Mouse (Mus musculus): ENCODE data around the gene Ap1s1. TPM values are rescaled to one million over a fixed set of nuclear protein-coding genes. Genes with fewer than 3 reads are reported as not detected.

Ap1s1 gene
- total and polyA plus RNA-seq, 2 experiments from 2014 or later: 93.0 to 94.4 TPM

- WGBS: 93% methylated on average over 10 of the region's 10 CpGs
- TF ChIP-seq CTCF (IDR thresholded peaks at IDR 0.05; ENCODE audit: low read depth) (no peak), EP300 (IDR thresholded peaks at IDR 0.05; ENCODE audit: low read depth) (no peak)
- H3K27me3 ChIP-seq (ENCODE audit: control insufficient read depth, insufficient read depth, low read length): no peaks in the 10 kb centered on the region
- no peak overlapping the region for H3K4me3 ChIP-seq (ENCODE audit: low read depth, low read length)
- no peak overlapping the region for H3K4me2 ChIP-seq (ENCODE audit: low read depth, low read length)
- H3K9ac ChIP-seq (replicated peaks; ENCODE audit: low read depth, low read length): no peak overlapping the region
- no peaks in the 10 kb centered on the region for H3K9me3 ChIP-seq (replicated peaks; ENCODE audit: control insufficient read depth, low read length)
- peaks cover 78% of the 10 kb centered on the region for H3K36me3 ChIP-seq (replicated peaks; ENCODE audit: control insufficient read depth, insufficient read depth, low read length)
- no peak for ATAC-seq (ENCODE audit: insufficient read depth, low read depth)
- no peak overlapping the region for H3K27ac ChIP-seq (ENCODE audit: low read depth)
- no peaks in the 10 kb centered on the region for H3K4me1 ChIP-seq (ENCODE audit: control insufficient read depth, insufficient read depth)
- DNase-seq (ENCODE audit: low spot score): no peak
Observed at GRCm38 (mm10) chr5:137039453-137039852, 6.5 kb downstream of the Ap1s1 start.

DNA sequence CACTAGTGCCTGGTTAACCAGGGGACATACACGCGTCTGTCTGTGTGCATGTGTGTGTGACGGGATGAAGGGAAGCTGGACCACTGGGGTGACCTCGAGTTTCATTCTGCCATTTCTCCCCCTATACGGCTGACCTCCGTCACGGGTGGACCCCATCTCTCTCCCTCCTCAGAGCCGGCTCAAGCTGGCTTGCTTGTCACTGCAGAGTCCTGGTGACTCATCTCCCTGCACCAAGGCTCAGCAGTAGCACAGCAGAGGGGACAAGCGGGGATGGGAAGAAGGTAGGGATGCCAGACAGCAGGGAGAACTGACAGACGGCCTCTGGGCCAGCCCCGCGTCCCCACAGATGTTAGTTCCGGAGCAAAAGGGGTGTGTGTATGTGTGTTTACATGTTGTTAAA lies 9.7 kb downstream of the Ap1s1 start:
- no peaks in the 10 kb centered on the region for H3K9me3 ChIP-seq (replicated peaks; ENCODE audit: control insufficient read depth, low read length)
- H3K36me3 ChIP-seq (replicated peaks; ENCODE audit: control insufficient read depth, insufficient read depth, low read length): peaks cover 60% of the 10 kb centered on the region
- ATAC-seq (ENCODE audit: insufficient read depth, low read depth) (no peak), DNase-seq (ENCODE audit: low spot score) (no peak)
- peaks cover 11% of the 10 kb centered on the region for H3K27me3 ChIP-seq (ENCODE audit: control insufficient read depth, insufficient read depth, low read length)
- H3K27ac ChIP-seq (ENCODE audit: low read depth): no peak overlapping the region
- WGBS: 80% methylated on average over 13 of the region's 13 CpGs
- H3K4me1 ChIP-seq (ENCODE audit: control insufficient read depth, insufficient read depth): peaks cover 21% of the 10 kb centered on the region
- no peak for TF ChIP-seq CTCF (IDR thresholded peaks at IDR 0.05; ENCODE audit: low read depth)
- no peak for TF ChIP-seq EP300 (IDR thresholded peaks at IDR 0.05; ENCODE audit: low read depth)
- no peak overlapping the region for H3K9ac ChIP-seq (replicated peaks; ENCODE audit: low read depth, low read length)
- H3K4me2 ChIP-seq (ENCODE audit: low read depth, low read length): no peak overlapping the region
- H3K4me3 ChIP-seq (ENCODE audit: low read depth, low read length): no peak overlapping the region

- under 1% methylated on average over 36 of the region's 49 CpGs for WGBS
- Histone ChIP-seq H3K9ac (replicated peaks; ENCODE audit: low read depth, low read length) (no peak overlapping the region; the same call in 1 of the 2 replicates), H3K27me3 (ENCODE audit: control insufficient read depth, insufficient read depth, low read length) (peaks cover 47% of the 10 kb centered on the region), H3K4me3 (ENCODE audit: low read depth, low read length) (peak overlapping the region; percentile 37), H3K4me1 (ENCODE audit: control insufficient read depth, insufficient read depth) (peaks cover 30% of the 10 kb centered on the region), H3K36me3 (replicated peaks; ENCODE audit: control insufficient read depth, insufficient read depth, low read length) (peaks cover 27% of the 10 kb centered on the region), H3K9me3 (replicated peaks; ENCODE audit: control insufficient read depth, low read length) (no peaks in the 10 kb centered on the region), H3K4me2 (ENCODE audit: low read depth, low read length) (peak overlapping the region; percentile 69), H3K27ac (ENCODE audit: low read depth) (no peak overlapping the region)
- TF ChIP-seq EP300 (IDR thresholded peaks at IDR 0.05; ENCODE audit: low read depth) (no peak), CTCF (IDR thresholded peaks at IDR 0.05; ENCODE audit: low read depth) (no peak)
- peak; percentile 79 for ATAC-seq (ENCODE audit: insufficient read depth, low read depth)
- peak; percentile 82 for DNase-seq (ENCODE audit: low spot score)
Observed at GRCm38 (mm10) chr5:137032641-137033074, 13.3 kb downstream of the Ap1s1 start.

DNA sequence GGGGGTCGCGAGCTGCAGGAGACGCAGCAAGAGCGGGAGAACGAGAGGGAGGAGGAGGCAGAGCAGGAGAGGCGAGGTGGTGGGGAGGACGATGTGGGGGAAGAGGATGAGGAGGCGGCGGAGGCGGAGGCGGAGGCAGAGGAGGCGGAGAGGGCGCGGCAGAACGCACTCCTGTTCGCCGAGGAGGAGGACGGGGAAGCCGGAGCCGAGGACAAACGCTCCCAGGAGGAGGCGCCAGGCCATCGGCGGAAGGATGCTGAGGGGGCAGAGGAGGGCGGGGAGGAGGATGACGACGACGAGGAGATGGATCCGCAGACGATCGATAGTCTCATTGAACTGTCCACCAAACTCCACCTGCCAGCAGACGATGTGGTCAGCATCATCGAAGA lies 13.9 kb downstream of the Ap1s1 start:
- Histone ChIP-seq H3K4me2 (ENCODE audit: low read depth, low read length) (peak overlapping the region; percentile 69), H3K9ac (replicated peaks; ENCODE audit: low read depth, low read length) (no peak overlapping the region), H3K36me3 (replicated peaks; ENCODE audit: control insufficient read depth, insufficient read depth, low read length) (peaks cover 21% of the 10 kb centered on the region), H3K4me3 (ENCODE audit: low read depth, low read length) (peak overlapping the region; percentile 37), H3K27ac (ENCODE audit: low read depth) (no peak overlapping the region), H3K9me3 (replicated peaks; ENCODE audit: control insufficient read depth, low read length) (no peaks in the 10 kb centered on the region), H3K27me3 (ENCODE audit: control insufficient read depth, insufficient read depth, low read length) (peaks cover 50% of the 10 kb centered on the region), H3K4me1 (ENCODE audit: control insufficient read depth, insufficient read depth) (peaks cover 30% of the 10 kb centered on the region)
- DNase-seq (ENCODE audit: low spot score) (no peak), ATAC-seq (ENCODE audit: insufficient read depth, low read depth) (no peak)
- TF ChIP-seq EP300 (IDR thresholded peaks at IDR 0.05; ENCODE audit: low read depth) (no peak), CTCF (IDR thresholded peaks at IDR 0.05; ENCODE audit: low read depth) (no peak)
- under 1% methylated on average over 30 of the region's 33 CpGs for WGBS

DNA sequence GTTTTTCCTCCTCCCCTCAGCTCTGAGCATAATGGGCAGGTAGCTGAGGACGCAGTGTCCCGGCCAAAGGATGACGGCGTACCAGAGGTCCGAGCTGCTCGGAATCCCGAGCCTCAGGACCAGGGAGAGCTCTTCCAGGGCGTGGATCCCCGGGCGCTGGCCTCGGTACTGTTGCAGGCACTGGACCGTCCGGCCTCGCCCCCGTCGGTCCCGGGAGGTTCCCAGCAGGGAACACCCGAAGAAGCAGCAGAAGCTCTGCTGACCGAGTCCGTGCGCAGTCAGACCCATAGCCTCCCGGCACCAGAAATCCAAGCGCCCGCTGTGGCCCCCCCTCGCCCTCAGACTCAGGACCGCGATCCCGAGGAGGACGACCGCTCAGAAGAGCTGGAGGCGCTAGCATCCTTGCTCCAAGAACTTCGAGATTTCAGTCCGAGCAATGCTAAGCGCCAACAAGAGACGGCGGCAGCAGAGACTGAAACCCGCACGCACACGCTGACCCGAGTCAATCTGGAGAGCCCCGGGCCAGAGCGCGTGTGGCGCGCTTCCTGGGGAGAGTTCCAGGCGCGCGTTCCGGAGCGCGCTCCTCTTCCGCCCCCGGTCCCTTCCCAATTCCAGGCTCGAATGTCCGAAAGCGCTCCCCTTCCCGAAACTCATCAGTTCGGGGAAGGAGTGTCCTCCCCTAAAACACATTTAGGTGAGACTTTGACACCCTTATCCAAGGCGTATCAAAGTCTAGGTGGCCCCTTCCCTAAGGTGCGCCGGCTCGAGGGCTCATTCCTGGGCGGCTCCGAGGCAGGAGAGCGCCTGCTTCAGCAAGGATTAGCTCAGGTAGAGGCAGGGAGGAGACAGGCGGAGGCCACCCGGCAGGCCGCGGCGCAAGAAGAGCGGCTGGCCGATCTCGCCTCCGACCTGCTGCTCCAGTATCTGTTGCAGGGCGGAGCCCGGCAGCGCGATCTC lies 14.6 kb downstream of the Ap1s1 start:
- TF ChIP-seq CTCF (IDR thresholded peaks at IDR 0.05; ENCODE audit: low read depth): no peak
- ATAC-seq (ENCODE audit: insufficient read depth, low read depth) (0 out of 2 replicates have a peak, but pooled peaks have one; percentile 19), DNase-seq (ENCODE audit: low spot score) (no peak)
- under 1% methylated on average over 76 of the region's 78 CpGs for WGBS
- Histone ChIP-seq H3K4me3 (ENCODE audit: low read depth, low read length) (peak overlapping the region; percentile 37), H3K9me3 (replicated peaks; ENCODE audit: control insufficient read depth, low read length) (no peaks in the 10 kb centered on the region), H3K27me3 (ENCODE audit: control insufficient read depth, insufficient read depth, low read length) (peaks cover 57% of the 10 kb centered on the region), H3K9ac (replicated peaks; ENCODE audit: low read depth, low read length) (no peak overlapping the region), H3K4me1 (ENCODE audit: control insufficient read depth, insufficient read depth) (peaks cover 30% of the 10 kb centered on the region), H3K27ac (ENCODE audit: low read depth) (no peak overlapping the region), H3K4me2 (ENCODE audit: low read depth, low read length) (peak overlapping the region; percentile 69), H3K36me3 (replicated peaks; ENCODE audit: control insufficient read depth, insufficient read depth, low read length) (peaks cover 15% of the 10 kb centered on the region)
